Comparison of ENCODE assay signal across 16 mouse cellular contexts in genomic region chr6:38180669-38181068, GRCm38 (mm10). TPM values are rescaled to one million over a fixed set of nuclear protein-coding genes. Genes with fewer than 3 reads are reported as not detected.
A peak's percentile ranks its signal among the peaks of the same experiment; 100 is the strongest.
DNase-seq lines count a peak whose midpoint lies in the region; ATAC-seq and TF ChIP-seq lines count a peak whose summit lies in the region.
"Had no signal": no experiment of that assay in that cellular context is flagged by ENCODE, and none has a peak within 500 bp of the region (broad histone marks: within the 10 kb centered on the region; RNA-seq: fewer than 3 reads in every experiment).

No protein-coding gene starts in this region.

- peaks cover 41% of the 10 kb centered on the region for H3K36me3 ChIP-seq in intestine, embryonic 14.5 days (ENCODE audit: control insufficient read depth, insufficient read depth, low read length)
- no peaks in the 10 kb centered on the region for H3K36me3 ChIP-seq in intestine, postnatal 0 days (ENCODE audit: control insufficient read depth, insufficient read depth)
- peaks cover 46% of the 10 kb centered on the region for H3K36me3 ChIP-seq in embryonic facial prominence, embryonic 14.5 days (ENCODE audit: control insufficient read depth, insufficient read depth, low read length)
- H3K36me3 ChIP-seq in limb, embryonic 14.5 days (ENCODE audit: control insufficient read depth, insufficient read depth, low read length) = peaks cover 38% of the 10 kb centered on the region

- no peak overlapping the region for H3K9ac ChIP-seq in intestine, embryonic 14.5 days (ENCODE audit: low read length)
- H3K9ac ChIP-seq in intestine, postnatal 0 days (ENCODE audit: low read depth, low read length) = no peak overlapping the region
- H3K9ac ChIP-seq in embryonic facial prominence, embryonic 14.5 days (ENCODE audit: low read depth, low read length) = no peak overlapping the region
- no peak overlapping the region for H3K9ac ChIP-seq in limb, embryonic 14.5 days (ENCODE audit: low read depth, low read length, severe bottlenecking)
- H3K9ac ChIP-seq: forebrain, embryonic 13.5 days; hindbrain, embryonic 14.5 days; neural tube, embryonic 12.5 days had no signal

- H3K4me2 ChIP-seq in intestine, embryonic 14.5 days (ENCODE audit: low read length) = no peak overlapping the region
- no peak overlapping the region for H3K4me2 ChIP-seq in intestine, postnatal 0 days (replicated peaks; ENCODE audit: low read depth)
- H3K4me2 ChIP-seq in embryonic facial prominence, embryonic 14.5 days (ENCODE audit: low read depth, low read length) = no peak overlapping the region
- H3K4me2 ChIP-seq in limb, embryonic 14.5 days (replicated peaks; ENCODE audit: low read depth, low read length, severe bottlenecking) = no peak overlapping the region
- H3K4me2 ChIP-seq: forebrain, embryonic 13.5 days; hindbrain, embryonic 14.5 days; neural tube, embryonic 12.5 days had no signal

- no peak for DNase-seq in intestine, embryonic 14.5 days (ENCODE audit: low spot score)
- peak; percentile 34 for DNase-seq in embryonic facial prominence, embryonic 14.5 days (ENCODE audit: low spot score)
- no peak for DNase-seq in limb, embryonic 14.5 days (ENCODE audit: low spot score)
- peak; percentile 21 to 69 for DNase-seq in lung, postnatal 4 days
- no peak for DNase-seq in left cerebral cortex, adult 9 months (ENCODE audit: low spot score in 2 of 2)
- no peak for DNase-seq in gastrocnemius, adult 18-20 months (ENCODE audit: low spot score)
- DNase-seq: cerebellum, adult 11 months; heart, adult 18-20 months; kidney, adult 9 months; retina, postnatal 1 day; spleen, adult 18-20 months had no signal

- peak overlapping the region; percentile 88 for H3K27ac ChIP-seq in intestine, embryonic 14.5 days (ENCODE audit: low read depth)
- H3K27ac ChIP-seq in intestine, postnatal 0 days (ENCODE audit: low read depth, low read length) = no peak overlapping the region
- H3K27ac ChIP-seq in embryonic facial prominence, embryonic 14.5 days (replicated peaks; ENCODE audit: low read depth, low read length) = no peak overlapping the region
- peak overlapping the region; percentile 78; the same call in 1 of the 2 replicates for H3K27ac ChIP-seq in limb, embryonic 14.5 days (replicated peaks; ENCODE audit: low read depth, low read length)
- H3K27ac ChIP-seq: forebrain, embryonic 13.5 days; hindbrain, embryonic 14.5 days; neural tube, embryonic 12.5 days had no signal

- 31% methylated on average over 5 of the region's 5 CpGs for WGBS in intestine, embryonic 14.5 days
- WGBS in intestine, postnatal 0 days = 41% methylated on average over 5 of the region's 5 CpGs
- WGBS in embryonic facial prominence, embryonic 14.5 days = 49% methylated on average over 5 of the region's 5 CpGs
- WGBS in limb, embryonic 14.5 days = 52% methylated on average over 5 of the region's 5 CpGs

- no peak for TF ChIP-seq CTCF in intestine, postnatal 0 days (IDR thresholded peaks at IDR 0.05; ENCODE audit: low read depth)

- H3K4me1 ChIP-seq in intestine, embryonic 14.5 days (replicated peaks; ENCODE audit: control insufficient read depth, insufficient read depth, low read length) = peaks cover 9% of the 10 kb centered on the region; the same call in 1 of the 2 replicates
- H3K4me1 ChIP-seq in intestine, postnatal 0 days (replicated peaks; ENCODE audit: control insufficient read depth, insufficient read depth, low read length) = no peaks in the 10 kb centered on the region
- peaks cover 4% of the 10 kb centered on the region; the same call in 1 of the 2 replicates for H3K4me1 ChIP-seq in embryonic facial prominence, embryonic 14.5 days (ENCODE audit: control insufficient read depth, insufficient read depth, low read length)
- H3K4me1 ChIP-seq in limb, embryonic 14.5 days (ENCODE audit: control insufficient read depth, insufficient read depth, low read length) = peaks cover 10% of the 10 kb centered on the region; the same call in 1 of the 2 replicates
- H3K4me1 ChIP-seq: forebrain, embryonic 13.5 days had no signal

- no peak overlapping the region for H3K4me3 ChIP-seq in intestine, embryonic 14.5 days (ENCODE audit: low read depth, low read length)
- no peak overlapping the region for H3K4me3 ChIP-seq in intestine, postnatal 0 days (ENCODE audit: low read depth, low read length)
- H3K4me3 ChIP-seq in embryonic facial prominence, embryonic 14.5 days (ENCODE audit: low read depth, low read length) = no peak overlapping the region
- no peak overlapping the region for H3K4me3 ChIP-seq in limb, embryonic 14.5 days (replicated peaks; ENCODE audit: low read length)
- H3K4me3 ChIP-seq: forebrain, embryonic 13.5 days; neural tube, embryonic 12.5 days had no signal

- H3K9me3 ChIP-seq in intestine, embryonic 14.5 days (ENCODE audit: control insufficient read depth, low read length) = no peaks in the 10 kb centered on the region
- H3K9me3 ChIP-seq in intestine, postnatal 0 days (ENCODE audit: control insufficient read depth) = no peaks in the 10 kb centered on the region
- H3K9me3 ChIP-seq in embryonic facial prominence, embryonic 14.5 days (ENCODE audit: control insufficient read depth, low read length) = 0 out of 2 replicates have a peak, but pooled peaks cover 5% of the 10 kb centered on the region
- H3K9me3 ChIP-seq in limb, embryonic 14.5 days (ENCODE audit: control insufficient read depth, low read length) = no peaks in the 10 kb centered on the region
- H3K9me3 ChIP-seq: forebrain, embryonic 13.5 days; neural tube, embryonic 12.5 days had no signal

- no peaks in the 10 kb centered on the region for H3K27me3 ChIP-seq in intestine, embryonic 14.5 days (replicated peaks; ENCODE audit: control insufficient read depth, insufficient read depth, low read length)
- no peaks in the 10 kb centered on the region for H3K27me3 ChIP-seq in intestine, postnatal 0 days (replicated peaks; ENCODE audit: control insufficient read depth, insufficient read depth, low read length)
- H3K27me3 ChIP-seq in embryonic facial prominence, embryonic 14.5 days (replicated peaks; ENCODE audit: control insufficient read depth, insufficient read depth, low read length) = no peaks in the 10 kb centered on the region
- H3K27me3 ChIP-seq in limb, embryonic 14.5 days (ENCODE audit: control insufficient read depth, insufficient read depth, low read length) = no peaks in the 10 kb centered on the region
- H3K27me3 ChIP-seq: forebrain, embryonic 13.5 days; neural tube, embryonic 12.5 days had no signal

- TF ChIP-seq POLR2A in limb, embryonic 14.5 days (IDR thresholded peaks at IDR 0.05; ENCODE audit: borderline replicate concordance, extremely low read depth, insufficient read depth, insufficient read length) = no peak

- ATAC-seq in intestine, embryonic 14.5 days (replicated peaks; ENCODE audit: low FRiP score, low TSS enrichment, low read depth) = no peak
- ATAC-seq in intestine, postnatal 0 days = no peak
- ATAC-seq in embryonic facial prominence, embryonic 14.5 days (ENCODE audit: low read depth) = no peak
- ATAC-seq in limb, embryonic 14.5 days (ENCODE audit: low FRiP score, low read depth) = no peak
- ATAC-seq: activated CD4-positive, CD25-positive, alpha-beta regulatory T cell, adult 4 months; forebrain, embryonic 13.5 days had no signal

RNA-seq across cellular contexts. Expression of gene Atp6v0a4, which starts 56.3 kb away (rescaled TPM):
- polyA plus RNA-seq in intestine, embryonic 14.5 days (2014; fragmentation: Nextera tagmentation; extraction: Ambion mirVana) = 0.97 and 1.9 TPM in 2 replicates
- polyA plus RNA-seq in intestine, postnatal 0 days (2015; fragmentation: Nextera tagmentation; extraction: Ambion mirVana) = 0.26 and 0.37 TPM in 2 replicates
- 0.97 and 3.1 TPM in 2 replicates for polyA plus RNA-seq in embryonic facial prominence, embryonic 14.5 days (2014; fragmentation: Nextera tagmentation; extraction: Ambion mirVana)
- 1.9 and 2.2 TPM in 2 replicates for polyA plus RNA-seq in limb, embryonic 14.5 days (2012; rRNA removed)
- polyA plus RNA-seq in limb, embryonic 14.5 days (2014; fragmentation: Nextera tagmentation; extraction: Ambion mirVana) = 1.4 and 1.8 TPM in 2 replicates
- under 1 TPM; 0.16 to 0.43 TPM for total RNA-seq in gastrocnemius, adult 18-20 months (2021)
- polyA plus RNA-seq: activated CD4-positive, CD25-positive, alpha-beta regulatory T cell, adult 4 months had no signal

Comparison
In these comparisons a context has a peak if more than half of its experiments do, and no peak if none do; other contexts are left out.
1. H3K27ac ChIP-seq: peak in intestine, embryonic 14.5 days (single experiment) and limb, embryonic 14.5 days (single experiment); none in intestine, postnatal 0 days (single experiment) and embryonic facial prominence, embryonic 14.5 days (single experiment).
2. DNase-seq: peak in embryonic facial prominence, embryonic 14.5 days (single experiment) and lung, postnatal 4 days (2 of 2); none in intestine, embryonic 14.5 days (single experiment), limb, embryonic 14.5 days (single experiment), left cerebral cortex, adult 9 months (0 of 2) and gastrocnemius, adult 18-20 months (single experiment).